ENCODE assay signal across 8 mouse cellular contexts in the genomic region with DNA sequence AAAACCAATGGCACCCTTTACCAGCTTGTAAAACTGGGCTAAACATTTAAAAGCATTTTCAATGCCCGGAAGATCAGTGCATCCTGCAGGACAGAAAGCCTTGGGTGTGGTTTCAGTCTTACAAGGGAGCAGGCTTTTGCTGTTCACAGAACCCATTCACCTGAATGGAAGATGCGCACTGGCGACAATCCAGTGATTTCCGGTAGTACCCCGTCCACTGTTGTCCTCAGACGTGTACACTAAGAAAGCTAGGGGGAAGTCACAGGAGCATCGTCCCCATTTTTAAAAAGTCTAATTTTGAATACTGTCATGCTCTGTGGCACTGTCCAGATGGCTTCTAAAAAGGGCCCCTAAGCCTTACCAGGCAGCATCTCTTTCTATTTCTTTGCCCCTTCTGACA. TPM values are rescaled to one million over a fixed set of nuclear protein-coding genes. Genes with fewer than 3 reads are reported as not detected.
DNase-seq lines count a peak whose midpoint lies in the region; ATAC-seq lines count a peak whose summit lies in the region.
"Had no signal": no experiment of that assay in that cellular context is flagged by ENCODE, and none has a peak within 500 bp of the region (broad histone marks: within the 10 kb centered on the region; RNA-seq: fewer than 3 reads in every experiment).

No protein-coding gene starts in this region.

- H3K4me1 ChIP-seq in kidney, embryonic 15.5 days, result peaks cover 38% of the 10 kb centered on the region
- H3K4me1 ChIP-seq in intestine, embryonic 14.5 days (replicated peaks; ENCODE audit: control insufficient read depth, insufficient read depth, low read length), result peaks cover 6% of the 10 kb centered on the region; the same call in 1 of the 2 replicates
- peaks cover 28% of the 10 kb centered on the region for H3K4me1 ChIP-seq in neural tube, embryonic 13.5 days (replicated peaks)

- no peak for DNase-seq in kidney, postnatal 14 days
- peak; percentile 11 for DNase-seq in c-Kit-positive CD71-positive TER-119-negative erythroid progenitor cells, embryonic 14.5 days (ENCODE audit: low read depth)
- DNase-seq in intestine, embryonic 14.5 days (ENCODE audit: low spot score), result no peak
- DNase-seq in ovary, postnatal 14 days (ENCODE audit: low spot score), result no peak
- DNase-seq in cerebellum, adult 9-11 months, result no peak
- DNase-seq: cerebellum, adult 11 months had no signal

- H3K27me3 ChIP-seq in kidney, embryonic 15.5 days, result no peaks in the 10 kb centered on the region
- H3K27me3 ChIP-seq in intestine, embryonic 14.5 days (replicated peaks; ENCODE audit: control insufficient read depth, insufficient read depth, low read length), result no peaks in the 10 kb centered on the region
- H3K27me3 ChIP-seq in neural tube, embryonic 13.5 days, result peaks cover 6% of the 10 kb centered on the region; the same call in 1 of the 2 replicates

- H3K9me3 ChIP-seq in kidney, embryonic 15.5 days (replicated peaks), result no peaks in the 10 kb centered on the region
- no peaks in the 10 kb centered on the region for H3K9me3 ChIP-seq in intestine, embryonic 14.5 days (ENCODE audit: control insufficient read depth, low read length)
- H3K9me3 ChIP-seq in neural tube, embryonic 13.5 days, result no peaks in the 10 kb centered on the region

- ATAC-seq in kidney, embryonic 15.5 days (replicated peaks; ENCODE audit: low FRiP score), result no peak
- ATAC-seq in intestine, embryonic 14.5 days (replicated peaks; ENCODE audit: low FRiP score, low TSS enrichment, low read depth), result no peak
- no peak for ATAC-seq in neural tube, embryonic 13.5 days (ENCODE audit: low read depth)

- H3K36me3 ChIP-seq in kidney, embryonic 15.5 days, result peaks cover 16% of the 10 kb centered on the region
- peaks cover 7% of the 10 kb centered on the region; the same call in 1 of the 2 replicates for H3K36me3 ChIP-seq in intestine, embryonic 14.5 days (ENCODE audit: control insufficient read depth, insufficient read depth, low read length)
- H3K36me3 ChIP-seq in neural tube, embryonic 13.5 days, result peaks cover 6% of the 10 kb centered on the region

- peak overlapping the region; percentile 95 for H3K4me2 ChIP-seq in kidney, embryonic 15.5 days
- peak overlapping the region; percentile 86 for H3K4me2 ChIP-seq in intestine, embryonic 14.5 days (ENCODE audit: low read length)
- H3K4me2 ChIP-seq in neural tube, embryonic 13.5 days, result peak overlapping the region; percentile 97; the same call in 1 of the 2 replicates

- 69% methylated on average over 7 of the region's 7 CpGs for WGBS in kidney, embryonic 15.5 days
- 76% methylated on average over 7 of the region's 7 CpGs for WGBS in intestine, embryonic 14.5 days
- 84% methylated on average over 7 of the region's 7 CpGs for whole genome bisulfite sequencing in neural tube, embryonic 13.5 days

- H3K4me3 ChIP-seq in kidney, embryonic 15.5 days (replicated peaks), result peak overlapping the region; percentile 76
- peak overlapping the region; percentile 65; the same call in 1 of the 2 replicates for H3K4me3 ChIP-seq in intestine, embryonic 14.5 days (ENCODE audit: low read depth, low read length)
- no peak overlapping the region for H3K4me3 ChIP-seq in neural tube, embryonic 13.5 days

- H3K9ac ChIP-seq in kidney, embryonic 15.5 days, result peak overlapping the region; percentile 70; the same call in 1 of the 2 replicates
- H3K9ac ChIP-seq in intestine, embryonic 14.5 days (ENCODE audit: low read length), result no peak overlapping the region
- H3K9ac ChIP-seq in neural tube, embryonic 13.5 days, result no peak overlapping the region

- H3K27ac ChIP-seq in kidney, embryonic 15.5 days, result peak overlapping the region; percentile 86
- peak overlapping the region; percentile 1; the same call in 1 of the 2 replicates for H3K27ac ChIP-seq in intestine, embryonic 14.5 days (ENCODE audit: low read depth)
- no peak overlapping the region for H3K27ac ChIP-seq in neural tube, embryonic 13.5 days (replicated peaks)

RNA-seq across cellular contexts. Expression of a gene that starts 1.8 kb away (rescaled TPM):
- 84.7 and 87.6 TPM in 2 replicates for polyA plus RNA-seq in kidney, embryonic 15.5 days (2015; fragmentation: Nextera tagmentation; extraction: Ambion mirVana)
- polyA plus RNA-seq in intestine, embryonic 14.5 days (2014; fragmentation: Nextera tagmentation; extraction: Ambion mirVana), result 71.9 and 73.1 TPM in 2 replicates
- 17.6 and 22.9 TPM in 2 replicates for polyA plus RNA-seq in neural tube, embryonic 13.5 days (2015; fragmentation: Nextera tagmentation; extraction: Ambion mirVana)

RNA-seq across cellular contexts. Expression of a gene that starts 36.1 kb away (rescaled TPM):
- 28.0 and 30.2 TPM in 2 replicates for polyA plus RNA-seq in kidney, embryonic 15.5 days (2015; fragmentation: Nextera tagmentation; extraction: Ambion mirVana)
- polyA plus RNA-seq in intestine, embryonic 14.5 days (2014; fragmentation: Nextera tagmentation; extraction: Ambion mirVana), result 21.7 and 23.2 TPM in 2 replicates
- 23.5 and 29.1 TPM in 2 replicates for polyA plus RNA-seq in neural tube, embryonic 13.5 days (2015; fragmentation: Nextera tagmentation; extraction: Ambion mirVana)

RNA-seq across cellular contexts. Expression of a gene that starts 58.6 kb away (rescaled TPM):
- 25.3 and 26.7 TPM in 2 replicates for polyA plus RNA-seq in kidney, embryonic 15.5 days (2015; fragmentation: Nextera tagmentation; extraction: Ambion mirVana)
- 26.4 and 29.7 TPM in 2 replicates for polyA plus RNA-seq in intestine, embryonic 14.5 days (2014; fragmentation: Nextera tagmentation; extraction: Ambion mirVana)
- 35.0 and 41.6 TPM in 2 replicates for polyA plus RNA-seq in neural tube, embryonic 13.5 days (2015; fragmentation: Nextera tagmentation; extraction: Ambion mirVana)
